Comparison of ENCODE assay signal across 7 mouse cellular contexts in genomic region chr3:30995283-30995898, GRCm38 (mm10). TPM values are rescaled to one million over a fixed set of nuclear protein-coding genes. Genes with fewer than 3 reads are reported as not detected.
DNase-seq lines count a peak whose midpoint lies in the region; ATAC-seq lines count a peak whose summit lies in the region.

Gene Prkci (plus strand): TSS chr3:30995747.

- no peaks in the 10 kb centered on the region for H3K36me3 ChIP-seq in intestine, embryonic 16.5 days (ENCODE audit: control insufficient read depth, insufficient read depth, low read length)
- no peaks in the 10 kb centered on the region for H3K36me3 ChIP-seq in midbrain, embryonic 11.5 days (ENCODE audit: control insufficient read depth, insufficient read depth, low read length)

- DNase-seq in adrenal gland, adult 8-10 months = peak; percentile 89
- DNase-seq in embryo, embryonic 9.5 days (ENCODE audit: extremely low spot score) = peak; percentile 95
- peak; percentile 92 to 95 for DNase-seq in gastrocnemius, postnatal 4 days (ENCODE audit: low spot score in 2 of 2)
- DNase-seq in left cerebral cortex, postnatal 36 days (ENCODE audit: low spot score in 2 of 2) = peak; percentile 90 to 92
- DNase-seq in midbrain, embryonic 11.5 days (ENCODE audit: low spot score, missing footprints) = peak; percentile 98
- DNase-seq in skeletal muscle tissue, adult 2 months (ENCODE audit: low read depth, low spot score) = peak; percentile 87

- peak within 1 kb of the TSS; percentile 53 for H3K4me2 ChIP-seq in intestine, embryonic 16.5 days (ENCODE audit: low read depth, low read length)
- peak within 1 kb of the TSS; percentile 77 for H3K4me2 ChIP-seq in midbrain, embryonic 11.5 days

- ATAC-seq in intestine, embryonic 16.5 days = peak; percentile 96
- ATAC-seq in midbrain, embryonic 11.5 days (ENCODE audit: low FRiP score) = peak; percentile 99

- H3K27me3 ChIP-seq in intestine, embryonic 16.5 days (replicated peaks; ENCODE audit: control insufficient read depth, insufficient read depth, low read length) = no peaks in the 10 kb centered on the region
- H3K27me3 ChIP-seq in midbrain, embryonic 11.5 days (ENCODE audit: control insufficient read depth, insufficient read depth, low read length) = no peaks in the 10 kb centered on the region

- peaks cover 26% of the 10 kb centered on the region for H3K4me1 ChIP-seq in intestine, embryonic 16.5 days (ENCODE audit: control insufficient read depth, insufficient read depth, low read length)
- H3K4me1 ChIP-seq in midbrain, embryonic 11.5 days (ENCODE audit: control insufficient read depth, insufficient read depth, low read length) = peaks cover 10% of the 10 kb centered on the region

- peak within 1 kb of the TSS; percentile 88 for H3K9ac ChIP-seq in intestine, embryonic 16.5 days (ENCODE audit: low read depth, low read length)
- peak within 1 kb of the TSS; percentile 84 for H3K9ac ChIP-seq in midbrain, embryonic 11.5 days (ENCODE audit: low read length)

- peak within 1 kb of the TSS; percentile 79 for H3K4me3 ChIP-seq in intestine, embryonic 16.5 days (ENCODE audit: low read length)
- H3K4me3 ChIP-seq in midbrain, embryonic 11.5 days (ENCODE audit: low read depth, low read length) = peak within 1 kb of the TSS; percentile 84

- intact Hi-C loops in left cerebral cortex, postnatal 36 days (cut with DNase I) = no loop called here

- H3K27ac ChIP-seq in intestine, embryonic 16.5 days (ENCODE audit: low read length) = peak within 1 kb of the TSS; percentile 65
- H3K27ac ChIP-seq in midbrain, embryonic 11.5 days (ENCODE audit: low read depth, low read length) = peak within 1 kb of the TSS; percentile 59

- WGBS in intestine, embryonic 16.5 days = under 1% methylated on average over 50 of the region's 50 CpGs
- WGBS in midbrain, embryonic 11.5 days = under 1% methylated on average over 42 of the region's 50 CpGs

- no peaks in the 10 kb centered on the region for H3K9me3 ChIP-seq in intestine, embryonic 16.5 days (ENCODE audit: control insufficient read depth, low read length)
- H3K9me3 ChIP-seq in midbrain, embryonic 11.5 days (ENCODE audit: control insufficient read depth, low read length) = no peaks in the 10 kb centered on the region

RNA-seq across cellular contexts. Expression of gene Prkci, which starts in this region (rescaled TPM):
- total RNA-seq in adrenal gland, adult 8-10 months (2022) = 10 to 100 TPM; 46.4 to 50.6 (median 50.1) TPM
- total RNA-seq in gastrocnemius, postnatal 4 days (2021) = 10 to 100 TPM; 31.9 to 34.7 TPM
- polyA plus RNA-seq in intestine, embryonic 16.5 days (2015; fragmentation: Nextera tagmentation; extraction: Ambion mirVana) = 24.6 and 29.1 TPM in 2 replicates
- 10 to 100 TPM; 62.5 to 65.5 TPM for total RNA-seq in left cerebral cortex, postnatal 36 days (2021)
- 37.9 and 41.9 TPM in 2 replicates for polyA plus RNA-seq in midbrain, embryonic 11.5 days (2014; fragmentation: Nextera tagmentation; extraction: Ambion mirVana)

Comparison
In these comparisons a context has a peak if more than half of its experiments do, and no peak if none do; other contexts are left out.
1. Peak in every context shown above with its lines: DNase-seq, ATAC-seq, H3K4me3 ChIP-seq and H3K27ac ChIP-seq.